Mouse (Mus musculus): ENCODE measurements around the gene Ubash3b. TPM values are rescaled to one million over a fixed set of nuclear protein-coding genes. Genes with fewer than 3 reads are reported as not detected.
A peak's percentile ranks its signal among the peaks of the same experiment; 100 is the strongest.

Gene Ubash3b
- polyA plus RNA-seq, 1 experiment from 2014 or later, result 3.4 TPM

- no peaks in the 10 kb centered on the region for H3K9me3 ChIP-seq (ENCODE audit: control insufficient read depth, low read length)
- no peak overlapping the region for H3K9ac ChIP-seq (ENCODE audit: low read depth, low read length)
- H3K27ac ChIP-seq (ENCODE audit: low read length), result no peak overlapping the region
- H3K4me3 ChIP-seq (ENCODE audit: low read length), result no peak overlapping the region
- no peak overlapping the region for H3K4me2 ChIP-seq (ENCODE audit: low read depth, low read length)
- WGBS, result 39% methylated on average over 6 of the region's 6 CpGs
- H3K27me3 ChIP-seq (replicated peaks; ENCODE audit: control insufficient read depth, insufficient read depth, low read length), result no peaks in the 10 kb centered on the region
- H3K36me3 ChIP-seq (ENCODE audit: control insufficient read depth, insufficient read depth, low read length), result no peaks in the 10 kb centered on the region
- no peaks in the 10 kb centered on the region for H3K4me1 ChIP-seq (ENCODE audit: control insufficient read depth, insufficient read depth, low read length)
- ATAC-seq, result no peak
Measured at GRCm38 (mm10) chr9:40982480-40982879, 179.0 kb downstream of the Ubash3b start.

- WGBS, result 77% methylated on average over 11 of the region's 11 CpGs
- Histone ChIP-seq H3K9me3 (ENCODE audit: control insufficient read depth, low read length) (no peaks in the 10 kb centered on the region), H3K4me3 (ENCODE audit: low read length) (no peak overlapping the region)
Measured at GRCm38 (mm10) chr9:40974042-40974801, 187.3 kb downstream of the Ubash3b start.

GRCm38 (mm10) chr9:40964418-40964714 lies 197.1 kb downstream of the Ubash3b start:
- Histone ChIP-seq H3K4me1 (ENCODE audit: control insufficient read depth, insufficient read depth, low read length) (peaks cover 5% of the 10 kb centered on the region), H3K27ac (ENCODE audit: low read length) (no peak overlapping the region), H3K9me3 (ENCODE audit: control insufficient read depth, low read length) (no peaks in the 10 kb centered on the region), H3K36me3 (ENCODE audit: control insufficient read depth, insufficient read depth, low read length) (no peaks in the 10 kb centered on the region), H3K9ac (ENCODE audit: low read depth, low read length) (no peak overlapping the region), H3K4me2 (ENCODE audit: low read depth, low read length) (peak overlapping the region; percentile 62), H3K4me3 (ENCODE audit: low read length) (peak overlapping the region; percentile 42; the same call in 1 of the 2 replicates), H3K27me3 (replicated peaks; ENCODE audit: control insufficient read depth, insufficient read depth, low read length) (peaks cover 17% of the 10 kb centered on the region)
- ATAC-seq, result no peak
- 29% methylated on average over 7 of the region's 7 CpGs for WGBS

More at GRCm38 (mm10) chr9:40974042-40974801, 187.3 kb downstream of the Ubash3b start:
- no peaks in the 10 kb centered on the region for H3K36me3 ChIP-seq (ENCODE audit: control insufficient read depth, insufficient read depth, low read length)
- no peak overlapping the region for H3K9ac ChIP-seq (ENCODE audit: low read depth, low read length)
- no peaks in the 10 kb centered on the region for H3K27me3 ChIP-seq (replicated peaks; ENCODE audit: control insufficient read depth, insufficient read depth, low read length)
- no peak overlapping the region for H3K27ac ChIP-seq (ENCODE audit: low read length)
- no peaks in the 10 kb centered on the region for H3K4me1 ChIP-seq (ENCODE audit: control insufficient read depth, insufficient read depth, low read length)
- ATAC-seq, result no peak
- no peak overlapping the region for H3K4me2 ChIP-seq (ENCODE audit: low read depth, low read length)

- Histone ChIP-seq H3K27me3 (replicated peaks; ENCODE audit: control insufficient read depth, insufficient read depth, low read length) (peaks cover 17% of the 10 kb centered on the region), H3K4me2 (ENCODE audit: low read depth, low read length) (peak within 1 kb of the TSS; percentile 62), H3K4me3 (ENCODE audit: low read length) (peak within 1 kb of the TSS; percentile 42), H3K4me1 (ENCODE audit: control insufficient read depth, insufficient read depth, low read length) (peaks cover 5% of the 10 kb centered on the region), H3K9me3 (ENCODE audit: control insufficient read depth, low read length) (no peaks in the 10 kb centered on the region), H3K27ac (ENCODE audit: low read length) (no peak within 1 kb of the TSS), H3K36me3 (ENCODE audit: control insufficient read depth, insufficient read depth, low read length) (no peaks in the 10 kb centered on the region), H3K9ac (ENCODE audit: low read depth, low read length) (peak within 1 kb of the TSS; percentile 40; the same call in 1 of the 2 replicates)
- ATAC-seq, result no peak
- 2% methylated on average over 41 of the region's 51 CpGs for WGBS
Measured at GRCm38 (mm10) chr9:40963586-40964417, 197.7 kb downstream of the Ubash3b start, which contains the start of gene Jhy. Gene Jhy, minus strand, starts transcription at chr9:40964118.

GRCm38 (mm10) chr9:40961401-40961800 lies 200.1 kb downstream of the Ubash3b start:
- H3K27ac ChIP-seq (ENCODE audit: low read length), result no peak overlapping the region
- peaks cover 17% of the 10 kb centered on the region for H3K27me3 ChIP-seq (replicated peaks; ENCODE audit: control insufficient read depth, insufficient read depth, low read length)
- H3K36me3 ChIP-seq (ENCODE audit: control insufficient read depth, insufficient read depth, low read length), result no peaks in the 10 kb centered on the region
- no peak overlapping the region for H3K4me3 ChIP-seq (ENCODE audit: low read length)
- no peak for ATAC-seq
- H3K4me2 ChIP-seq (ENCODE audit: low read depth, low read length), result no peak overlapping the region
- peaks cover 5% of the 10 kb centered on the region for H3K4me1 ChIP-seq (ENCODE audit: control insufficient read depth, insufficient read depth, low read length)
- no peak overlapping the region for H3K9ac ChIP-seq (ENCODE audit: low read depth, low read length)
- WGBS, result 70% methylated on average over 3 of the region's 3 CpGs
- H3K9me3 ChIP-seq (ENCODE audit: control insufficient read depth, low read length), result no peaks in the 10 kb centered on the region

Other genes with a start within 250 kb of the Ubash3b start
- 0.04 and 0.09 TPM in 2 replicates for gene Jhy, start 197.6 kb downstream of the Ubash3b start, polyA plus RNA-seq (2015; fragmentation: Nextera tagmentation; extraction: Ambion mirVana)
- 0.09 and 0.18 TPM in 2 replicates for gene Crtam, start 157.1 kb downstream of the Ubash3b start, polyA plus RNA-seq (2015; fragmentation: Nextera tagmentation; extraction: Ambion mirVana)

Measured in intestine, embryonic 16.5 days (tissue).